Mouse (Mus musculus) gastrocnemius, postnatal 14 days (tissue): ENCODE results near the gene Pdpk1. TPM values are rescaled to one million over a fixed set of nuclear protein-coding genes. Genes with fewer than 3 reads are reported as not detected.

Experiments
- DNase-seq: peaks from one replicate; pipeline ENCODE4 v3.0.0; 2021; ENCODE audit warnings: mixed read lengths
- intact Hi-C: fragments of 180-260 bp; cut with DNase I; formaldehyde crosslinking; loops from one replicate; pipeline ENCODE4 v1.15.1; 2025; ENCODE audit warnings: low total_unique reads
- total RNA-seq, 2 experiments: library from RNA; stranded (reverse); gene quantifications; 2 replicates each; pipeline ENCODE4 v1.2.3; 2021

Gene Pdpk1
- total RNA-seq, 2 experiments from 2014 or later = 39.5 to 41.3 TPM

DNA sequence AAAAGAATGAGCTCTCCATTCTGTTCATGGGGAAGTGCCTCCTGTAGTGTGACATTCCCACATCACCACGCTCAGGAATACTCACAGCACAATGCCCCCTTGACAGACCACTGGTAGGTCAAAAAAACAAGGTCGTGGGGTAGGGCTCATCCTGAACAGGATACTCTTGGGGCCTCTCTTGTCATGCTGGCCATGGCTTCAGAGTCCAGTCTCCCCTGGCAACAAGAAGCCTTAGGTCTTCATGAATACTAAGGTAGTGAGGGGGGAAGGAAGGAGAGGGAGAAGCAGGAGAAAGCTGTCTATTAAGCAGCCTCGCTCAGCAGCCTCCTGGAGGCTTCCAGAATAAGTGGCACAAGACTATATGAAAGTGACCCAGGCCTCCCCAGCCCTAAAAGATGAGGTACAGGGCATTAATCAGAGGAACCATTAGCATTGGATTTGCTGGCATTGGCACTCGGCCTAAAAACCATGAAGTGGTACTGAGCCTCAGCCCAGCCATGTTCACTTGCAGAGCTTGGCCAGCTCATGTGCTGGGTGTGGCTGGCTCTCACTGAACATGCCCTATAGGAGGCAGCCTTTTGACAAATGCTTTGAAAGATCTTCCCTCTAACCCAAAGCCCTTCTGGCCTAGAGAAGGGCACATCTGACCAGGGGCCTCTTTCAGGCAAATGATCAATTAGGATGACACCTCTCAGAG is 88.1 kb downstream of the Pdpk1 start:
- no peak for DNase-seq
- intact Hi-C loops = no loop called here

DNA sequence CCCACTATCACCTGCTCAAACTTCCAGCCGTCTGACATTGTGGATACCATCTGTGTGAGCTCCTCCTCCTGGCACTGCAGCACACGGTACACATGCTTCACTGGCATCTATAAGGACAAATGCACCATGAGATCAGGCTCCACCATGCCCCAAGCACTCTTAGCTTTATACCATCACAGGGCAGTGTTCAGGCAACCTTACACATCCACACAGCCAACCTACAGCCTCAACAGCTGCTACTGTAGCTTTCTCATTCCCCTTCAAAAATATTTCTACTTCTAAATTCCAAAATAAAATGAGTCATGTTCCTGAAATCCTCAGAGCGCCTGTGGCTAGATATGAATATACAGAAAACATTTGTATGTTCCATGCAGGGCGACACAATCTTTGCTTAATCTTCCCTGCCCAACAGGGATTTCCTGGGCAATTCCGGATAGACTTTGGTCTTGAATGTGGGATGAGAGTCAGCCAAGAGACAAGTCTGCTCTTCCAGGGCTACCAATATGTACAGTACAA is 92.9 kb downstream of the Pdpk1 start:
- no peak for DNase-seq

DNA sequence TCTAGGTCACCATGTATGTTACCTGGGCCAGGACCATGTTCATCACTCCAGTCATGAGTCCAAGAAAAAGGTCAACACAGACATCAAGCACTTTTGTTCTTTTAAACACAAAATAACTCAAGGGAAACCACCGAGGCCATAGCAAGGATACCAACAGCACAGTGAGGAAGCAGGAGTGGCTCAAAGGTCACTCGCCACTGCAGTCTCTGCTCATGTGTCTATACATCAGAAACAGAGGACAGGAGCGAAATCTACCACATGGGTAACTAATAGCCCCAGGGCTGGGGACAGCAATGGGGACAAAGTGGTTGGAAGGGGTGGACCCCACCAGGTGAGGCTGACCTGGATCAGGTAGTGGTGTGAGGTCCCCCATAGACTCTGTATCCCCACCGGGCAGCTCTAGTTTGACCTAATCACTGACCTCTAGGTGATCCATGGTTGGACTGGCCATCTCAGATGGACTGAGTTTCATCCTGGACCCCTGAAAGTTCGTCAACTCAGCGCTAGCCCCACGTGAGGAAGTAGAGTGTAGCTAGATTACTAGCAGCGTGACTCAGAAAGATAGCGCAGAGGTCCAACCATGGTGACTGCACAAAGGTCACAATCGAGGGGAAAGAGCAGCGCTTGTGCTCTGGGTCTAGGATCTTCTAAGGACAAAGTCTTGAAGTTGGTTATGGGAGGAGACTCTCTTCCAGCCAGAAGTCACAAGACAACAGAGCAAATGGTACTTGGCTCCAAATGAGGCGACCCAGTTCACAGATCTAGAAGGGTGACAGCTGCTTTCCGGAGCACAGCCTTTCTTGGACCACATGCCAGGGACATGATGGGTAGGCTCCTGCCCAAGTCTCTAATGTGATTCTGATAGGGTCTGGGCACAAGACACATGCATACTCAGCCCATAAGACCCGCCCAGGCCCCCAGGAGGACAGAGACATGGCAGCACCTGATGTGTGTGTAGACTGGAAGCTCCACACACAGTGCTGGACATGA is 93.8 kb downstream of the Pdpk1 start:
- no peak for DNase-seq
- intact Hi-C loops = no loop called here

More for the DNA sequence above, 92.9 kb downstream of the Pdpk1 start:
- intact Hi-C loops = no loop called here

DNA sequence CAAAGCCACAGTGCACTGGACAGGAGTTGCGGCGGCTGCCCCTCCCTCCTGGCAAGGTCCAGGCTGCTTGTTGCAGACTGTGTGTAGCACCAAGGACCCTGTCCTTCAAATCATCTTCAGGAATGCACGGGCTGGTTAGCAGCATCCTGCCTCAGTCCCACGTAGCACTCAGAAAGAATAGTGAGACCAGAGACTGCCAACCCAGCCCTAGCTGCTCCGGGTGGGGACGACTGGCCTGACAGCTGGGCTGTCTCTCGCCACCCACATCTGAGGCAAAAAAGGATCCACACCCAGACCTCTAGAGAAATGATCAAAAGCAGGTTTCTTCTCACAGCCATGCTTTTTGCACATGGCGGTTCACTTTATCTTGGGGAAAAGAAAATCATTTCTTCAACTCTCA is 101.7 kb downstream of the Pdpk1 start:
- no peak for DNase-seq
- intact Hi-C loops = no loop called here

DNA sequence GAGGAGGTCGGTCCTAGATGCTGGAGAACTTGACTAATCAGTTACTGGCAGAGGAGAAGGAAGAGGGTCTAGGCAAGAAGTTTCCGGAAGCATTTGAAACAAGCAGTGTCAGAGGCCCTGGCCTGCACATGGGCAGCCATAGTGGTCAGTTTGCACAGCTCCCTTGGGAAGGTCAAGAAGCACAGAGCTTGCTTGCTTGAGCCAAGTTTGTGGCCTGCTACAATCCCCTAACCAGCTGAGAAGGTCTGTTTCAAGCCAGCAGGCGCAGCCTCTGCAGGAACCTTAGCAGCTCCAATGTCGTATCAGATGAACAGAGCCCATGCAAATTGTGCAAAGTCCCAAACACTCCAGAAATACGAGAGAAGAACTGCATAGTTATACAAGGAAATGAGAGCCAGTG is 102.7 kb downstream of the Pdpk1 start:
- DNase-seq = no peak
- intact Hi-C loops = no loop called here

DNA sequence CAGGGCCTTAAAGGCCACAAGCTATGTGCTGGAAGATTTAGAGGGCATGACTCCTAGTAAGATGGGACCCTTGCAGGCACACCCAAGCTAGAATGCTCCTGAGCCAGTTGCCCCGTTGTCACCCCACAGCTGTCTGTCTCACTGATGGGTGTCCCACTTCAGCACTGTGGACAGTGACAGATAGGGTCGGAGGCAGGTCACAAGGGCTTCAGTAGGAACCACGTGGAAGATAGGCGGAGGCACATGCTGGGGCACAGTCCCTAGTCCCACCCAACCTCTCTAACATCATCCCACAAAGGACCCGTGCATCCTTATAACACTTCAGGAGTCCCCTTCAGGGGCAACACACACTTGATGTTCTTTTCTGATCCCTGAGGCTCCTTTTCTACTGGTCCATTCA is 104.7 kb downstream of the Pdpk1 start:
- DNase-seq = no peak
- intact Hi-C loops = no loop called here

DNA sequence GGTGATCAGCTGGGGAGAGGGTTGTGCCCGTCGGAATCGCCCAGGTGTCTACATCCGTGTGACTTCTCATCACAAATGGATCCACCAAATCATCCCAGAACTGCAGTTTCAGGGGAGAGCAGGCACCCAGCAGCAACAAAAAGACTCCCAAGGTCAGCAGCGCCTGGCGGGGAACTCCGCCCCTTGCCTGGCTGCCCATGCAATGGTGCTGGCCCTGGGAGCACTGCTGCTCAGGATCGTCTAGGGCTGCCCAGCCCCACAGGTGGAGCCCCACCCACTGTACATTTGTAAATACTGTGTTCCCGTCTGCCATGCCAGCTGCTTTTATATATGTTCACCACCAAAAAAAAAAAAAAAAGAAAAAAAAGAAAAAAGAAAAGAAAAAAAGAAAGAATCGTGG is 105.1 kb downstream of the Pdpk1 start:
- no peak for DNase-seq
- intact Hi-C loops = no loop called here

DNA sequence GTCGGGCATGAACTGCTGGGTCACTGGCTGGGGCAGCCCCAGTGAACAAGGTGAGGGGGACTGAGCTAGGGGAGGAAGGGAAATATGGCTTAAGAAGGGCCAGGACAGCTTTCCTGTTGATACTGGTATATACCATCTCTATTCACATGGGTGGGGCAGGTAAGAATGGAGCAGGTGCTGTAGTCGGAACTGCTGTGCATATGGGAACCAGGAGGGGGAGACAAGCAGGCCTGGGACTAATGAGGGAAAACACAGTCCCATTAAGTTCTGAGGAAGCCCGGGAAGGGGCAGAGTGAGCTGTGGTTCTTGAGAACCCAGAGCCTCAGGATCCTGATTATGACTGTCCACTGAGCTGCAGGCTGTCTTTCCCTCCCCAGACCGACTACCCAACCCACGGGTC is 106.2 kb downstream of the Pdpk1 start:
- DNase-seq = no peak
- intact Hi-C loops = no loop called here

DNA sequence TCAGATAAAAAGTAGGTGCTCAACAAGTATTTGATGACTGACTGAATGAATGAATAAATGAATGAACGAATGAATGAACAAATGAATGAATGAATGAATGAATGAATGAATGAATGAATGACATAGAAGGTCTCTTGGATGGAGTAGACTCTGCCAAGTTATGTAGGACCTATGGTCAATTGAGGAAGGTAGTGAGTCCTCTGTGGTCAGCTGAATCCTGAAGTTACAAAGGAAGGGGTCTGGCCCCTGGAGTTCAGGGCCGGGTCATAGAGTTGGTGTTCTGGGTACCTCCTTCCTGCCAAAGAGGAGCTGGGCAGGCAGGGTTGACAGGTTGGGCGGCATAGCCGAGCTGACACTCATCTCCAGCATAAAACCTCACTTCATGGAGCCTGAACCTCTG is 112.9 kb downstream of the Pdpk1 start, which contains the start of gene Prss27:
Prss27 (plus strand) TSS at position 301 of the 400 bp plus-strand sequence.
- intact Hi-C loops = no loop called here
- DNase-seq = no peak

DNA sequence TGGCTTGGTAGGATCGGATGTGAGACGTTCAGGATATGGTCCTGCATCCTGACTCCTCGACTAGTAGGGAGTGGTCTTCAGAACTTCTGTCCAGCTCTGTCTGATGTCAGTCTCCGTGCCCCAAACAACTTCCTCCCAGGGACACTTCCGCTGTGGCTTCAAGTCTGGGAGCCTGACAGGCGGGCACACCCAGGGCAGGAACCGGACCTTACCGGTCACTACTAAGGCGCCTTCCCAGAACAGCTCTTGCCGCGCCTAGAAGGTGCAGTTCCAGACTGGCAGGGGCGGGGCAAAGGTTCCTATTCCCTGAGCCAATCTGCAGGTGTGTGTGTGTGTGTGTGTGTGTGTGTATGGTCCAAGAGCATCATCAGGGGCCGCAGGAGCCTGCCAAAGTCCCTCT is 113.4 kb downstream of the Pdpk1 start:
- intact Hi-C loops = no loop called here
- no peak for DNase-seq

DNA sequence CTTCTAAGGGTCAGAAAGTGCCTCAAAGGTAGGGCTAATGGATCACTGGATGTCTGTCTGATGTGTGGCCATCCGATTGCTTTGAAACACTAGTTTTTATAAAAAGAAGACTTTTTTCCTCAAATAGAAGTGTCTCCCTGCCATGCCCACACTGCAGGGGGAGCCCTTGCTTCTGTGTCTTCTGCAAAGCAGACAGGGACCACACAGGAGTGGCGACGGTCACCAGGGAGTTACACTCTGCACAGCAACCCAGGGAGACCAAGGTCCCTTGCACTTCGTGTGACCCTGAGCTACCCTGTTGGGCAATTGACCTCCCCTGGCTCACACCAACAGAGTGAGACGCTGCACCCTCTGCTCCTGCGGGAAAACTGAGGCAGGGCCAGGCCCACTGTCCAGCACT is 113.8 kb downstream of the Pdpk1 start:
- DNase-seq = no peak
- intact Hi-C loops = no loop called here

DNA sequence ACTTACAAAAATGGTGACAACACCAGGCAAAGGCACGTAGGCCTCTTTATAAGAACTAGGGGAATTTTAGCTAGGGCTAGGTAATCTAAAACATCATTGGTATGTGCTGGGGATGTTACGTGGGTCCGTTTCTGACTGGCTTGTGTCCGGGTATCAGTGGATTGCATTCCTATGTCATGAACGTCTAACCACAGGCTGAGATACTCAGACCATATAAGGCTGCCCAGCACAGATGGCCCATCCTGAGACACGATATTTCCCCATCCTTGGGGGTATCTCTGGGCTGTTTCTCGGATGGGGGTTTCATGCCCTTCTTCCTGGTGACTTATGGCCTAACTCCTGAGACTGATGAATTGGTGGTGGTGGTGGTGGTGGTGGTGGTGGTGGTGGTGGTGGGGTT is 115.6 kb downstream of the Pdpk1 start:
- no peak for DNase-seq
- intact Hi-C loops = no loop called here

DNA sequence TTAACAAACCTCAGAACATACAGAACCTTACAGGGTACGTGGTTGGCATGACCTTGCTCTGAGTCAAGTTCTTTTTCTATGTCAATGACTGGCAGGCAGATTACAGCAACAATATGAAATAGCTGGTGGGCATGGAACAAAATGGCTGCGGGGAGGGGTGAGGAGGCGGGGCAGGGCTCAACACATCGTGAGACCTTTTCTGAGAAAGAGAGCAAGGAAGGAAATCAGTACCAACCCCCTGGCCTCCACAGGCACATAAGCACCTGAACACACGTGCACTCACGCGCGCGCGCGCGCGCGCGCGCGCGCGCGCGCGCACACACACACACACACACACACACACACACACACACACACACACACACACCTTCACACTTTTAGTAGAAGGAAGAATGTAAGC is 120.2 kb downstream of the Pdpk1 start:
- no peak for DNase-seq
- intact Hi-C loops = no loop called here

DNA sequence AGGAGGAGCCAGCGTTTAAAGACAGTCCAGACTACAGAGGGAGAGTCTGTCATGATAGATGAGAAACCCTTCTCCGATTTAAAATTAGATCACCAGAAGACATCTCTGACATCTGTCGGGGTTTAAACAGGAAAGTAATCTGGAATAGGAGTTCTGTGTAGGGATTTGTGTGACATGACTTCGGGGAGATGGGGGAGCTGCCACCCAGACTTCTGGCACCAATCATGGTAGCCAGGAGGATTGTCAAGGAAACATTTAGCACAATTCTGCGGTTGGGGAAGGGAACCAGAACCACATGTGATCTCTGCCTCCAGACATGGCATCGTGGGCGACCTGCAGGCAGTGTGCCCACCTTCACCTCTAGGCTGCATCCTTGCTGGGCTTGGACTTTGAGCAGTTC is 121.2 kb downstream of the Pdpk1 start:
- DNase-seq = no peak
- intact Hi-C loops = no loop called here

Other genes with a start within 250 kb of the Pdpk1 start
- not detected for gene Dcpp3, start 233.5 kb downstream of the Pdpk1 start, total RNA-seq
- not detected for gene Sbp, start 209.3 kb downstream of the Pdpk1 start, total RNA-seq
- gene Sbpl, start 195.7 kb downstream of the Pdpk1 start, total RNA-seq = not detected
- not detected for gene Prss30, start 170.4 kb downstream of the Pdpk1 start, total RNA-seq
- not detected for gene Prss22, start 152.8 kb downstream of the Pdpk1 start, total RNA-seq
- not detected for gene Prss27, start 112.8 kb downstream of the Pdpk1 start, total RNA-seq
- gene Kctd5, start 77.4 kb downstream of the Pdpk1 start, total RNA-seq = 10 to 100 TPM; 12.3 to 13.6 TPM
- 10 to 100 TPM in 1 of 2 experiments, 1 to 10 TPM in 1; 9.5 to 13.5 TPM for gene Amdhd2, start 12.8 kb upstream of the Pdpk1 start, total RNA-seq
- gene Atp6v0c, start 18.8 kb upstream of the Pdpk1 start, total RNA-seq = 100 to 1,000 TPM; 167 to 178 TPM
- gene Tbc1d24, start 54.6 kb upstream of the Pdpk1 start, total RNA-seq = 1 to 10 TPM; 3.4 to 3.5 TPM
- 1 to 10 TPM in 1 of 2 experiments, under 1 TPM in 1; 0.86 to 1.1 TPM for gene Ntn3, start 58.6 kb upstream of the Pdpk1 start, total RNA-seq
- 1 to 10 TPM; 1.9 to 2.3 TPM for gene Tedc2, start 69.9 kb upstream of the Pdpk1 start, total RNA-seq
- 1 to 10 TPM; 2.4 to 2.7 TPM for gene Ccnf, start 100.6 kb upstream of the Pdpk1 start, total RNA-seq
- under 1 TPM in 1 of 2 experiments, not detected in 1; 0.09 TPM for gene Abca17, start 200.1 kb upstream of the Pdpk1 start, total RNA-seq
- 1 to 10 TPM; 9.0 to 9.8 TPM for gene Abca3, start 201.0 kb upstream of the Pdpk1 start, total RNA-seq